Mouse (Mus musculus) heart, adult 2 months (tissue): ENCODE measurements around the gene Ndrg4.

Experiments used
- CTCF ChIP-seq: fragments of 200-600 bp; IDR thresholded peaks from 2 replicates; pipeline ENCODE4 v1.8.1; 2022; ENCODE audit warnings: antibody characterized with exemption, mild to moderate bottlenecking, moderate library complexity
- EP300 ChIP-seq: fragments of 200-500 bp; IDR thresholded peaks from 2 replicates; pipeline ENCODE4 v1.6.1; 2011; ENCODE audit warnings: low read depth, low read length, control low read depth; ENCODE audit not compliant: insufficient read depth
- POLR2A ChIP-seq: fragments of 200-500 bp; IDR thresholded peaks from 2 replicates; pipeline ENCODE4 v1.6.1; 2011; ENCODE audit warnings: mild to moderate bottlenecking, low read depth, low read length, control low read depth; ENCODE audit not compliant: insufficient read depth

DNA sequence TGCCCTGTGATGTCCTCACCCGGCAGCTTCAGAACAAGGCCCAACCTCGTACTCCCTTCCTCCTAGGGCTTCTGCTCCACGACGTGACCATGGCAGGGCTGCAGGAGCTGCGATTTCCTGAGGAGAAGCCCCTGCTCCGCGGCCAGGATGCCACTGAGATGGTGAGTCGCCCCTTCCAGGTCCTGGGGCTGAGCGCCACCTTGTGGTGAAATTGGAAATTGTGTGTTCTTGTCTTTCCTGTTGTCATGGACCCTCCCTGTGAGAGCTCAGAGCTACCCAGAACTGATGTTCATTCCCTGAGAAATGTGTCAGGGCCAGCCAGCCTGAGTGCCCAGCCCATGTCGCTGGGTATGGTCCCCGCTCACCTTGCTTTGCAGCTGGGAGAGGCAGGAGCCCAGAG is 20.3 kb downstream of the Ndrg4 start:
- TF ChIP-seq CTCF (peak; percentile 95), POLR2A (no peak), EP300 (0 out of 2 replicates have a peak, but pooled peaks have one; percentile 62)
